In genomic region chr4:97733392-97733791, GRCm38 (mm10) we compare ENCODE assay signal across 19 mouse cellular contexts. TPM values are rescaled to one million over a fixed set of nuclear protein-coding genes. Genes with fewer than 3 reads are reported as not detected.
"Had no signal": no experiment of that assay in that cellular context is flagged by ENCODE, and none has a peak within 500 bp of the region (broad histone marks: within the 10 kb centered on the region; RNA-seq: fewer than 3 reads in every experiment).

No protein-coding gene starts in this region.

- ATAC-seq: hindbrain, postnatal 0 days; intestine, embryonic 16.5 days; liver, embryonic 12.5 days had no signal

- DNase-seq: gastrocnemius, adult 2 months; gastrocnemius, postnatal 14 days; gastrocnemius, postnatal 36 days; heart, adult 18-20 months; heart, postnatal 14 days; heart, postnatal 36 days; kidney, adult 11 months; kidney, adult 2 months; kidney, adult 9 months; kidney, postnatal 14 days; kidney, postnatal 4 days; layer of hippocampus, adult 9-11 months; layer of hippocampus, postnatal 36 days; left cerebral cortex, postnatal 4 days had no signal

RNA-seq across cellular contexts. Expression of gene E130114P18Rik, which starts 44.5 kb away (rescaled TPM):
- total RNA-seq: gastrocnemius, adult 2 months; heart, adult 18-20 months; heart, postnatal 14 days; hematopoietic stem cell, adult 5-6 weeks; liver, adult 2 months had no signal
